Mouse (Mus musculus): Measurements from ENCODE around the gene Cct8l1.

DNA sequence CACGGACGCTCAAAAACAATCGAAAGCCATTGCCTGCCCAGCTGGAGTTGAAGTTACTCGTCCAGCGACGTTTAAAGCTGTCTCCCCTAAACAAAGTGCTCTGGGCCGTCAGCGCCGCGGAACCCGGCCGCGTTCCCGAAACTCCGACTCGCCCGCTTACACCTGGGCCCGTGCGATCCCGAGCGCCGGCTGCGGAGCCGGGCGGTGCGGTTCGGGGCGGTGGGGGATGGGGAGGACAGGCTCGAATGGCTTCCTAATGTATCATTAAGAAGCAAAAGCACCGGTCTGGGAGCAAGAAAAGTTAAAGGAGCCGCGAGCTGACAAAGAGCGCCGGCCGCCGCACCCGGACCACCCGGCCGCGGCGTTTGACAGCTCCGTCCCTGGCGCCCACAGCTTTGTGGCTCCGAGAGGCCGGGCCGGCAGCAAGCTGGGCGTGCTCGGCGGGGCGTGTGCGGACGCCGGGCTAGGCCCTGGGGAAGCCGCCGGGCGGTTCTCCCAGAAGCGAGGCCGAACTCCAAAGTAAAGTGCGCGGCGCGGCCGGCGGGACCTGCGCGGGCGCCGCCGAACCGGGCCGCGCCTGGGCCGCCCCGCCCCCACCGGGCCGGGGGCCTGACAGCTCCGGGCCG, 18.0 kb upstream of the Cct8l1 start:
- no peak for TF ChIP-seq EP300 (IDR thresholded peaks at IDR 0.05; ENCODE audit: low read length)
- no peak for TF ChIP-seq CTCF (conservative IDR thresholded peaks at IDR 0.05 in 1 of 2, IDR thresholded peaks at IDR 0.05 in 1 of 2; ENCODE audit: low read depth in 2 of 2, low read length in 2 of 2)
- TF ChIP-seq NRF1 (IDR thresholded peaks at IDR 0.05; ENCODE audit: low read depth, low read length) = 0 out of 2 replicates have a peak, but pooled peaks have one; percentile 30
- 0 out of 2 replicates have a peak, but pooled peaks have one; percentile 8 for TF ChIP-seq CHD1 (IDR thresholded peaks at IDR 0.05; ENCODE audit: low read depth, low read length)
- TF ChIP-seq HCFC1 (IDR thresholded peaks at IDR 0.05; ENCODE audit: low read depth, low read length) = no peak
- no peak for TF ChIP-seq POLR2A (IDR thresholded peaks at IDR 0.05; ENCODE audit: low read depth, low read length)
- TF ChIP-seq RAD21 (IDR thresholded peaks at IDR 0.05; ENCODE audit: low read depth, low read length) = no peak
- TF ChIP-seq USF1 (IDR thresholded peaks at IDR 0.05; ENCODE audit: low read depth, low read length) = no peak
- no peak for TF ChIP-seq JUND (conservative IDR thresholded peaks at IDR 0.05; ENCODE audit: low read depth, low read length)
- TF ChIP-seq ZNF384 (IDR thresholded peaks at IDR 0.05; ENCODE audit: low read depth, low read length) = no peak
- TF ChIP-seq E2F4 (IDR thresholded peaks at IDR 0.05; ENCODE audit: insufficient replicate concordance, low read depth, low read length) = no peak

Measured in CH12.LX (cell line).